Mouse (Mus musculus) hindbrain, embryonic 11.5 days (tissue): ENCODE measurements around the gene Hapln2. TPM values are rescaled to one million over a fixed set of nuclear protein-coding genes. Genes with fewer than 3 reads are reported as not detected.

Experiments
- ATAC-seq: fragments of 200-750 bp; cut with Nextera tagmentation; 2 replicates; pipeline ENCODE4 v1.8.0; 2017; ENCODE audit warnings: mild to moderate bottlenecking, moderate TSS enrichment, moderate library complexity; ENCODE audit not compliant: low FRiP score
- DNase-seq: peaks from one replicate; pipeline ENCODE4 v3.0.0-alpha.2; 2015; ENCODE audit warnings: low spot score
- H3K27ac ChIP-seq: fragments of 300-500 bp; sonication (generic); 2 replicates; pipeline ENCODE4 v1.5.1; 2014; ENCODE audit warnings: mild to moderate bottlenecking, low read depth, low read length
- H3K27me3 ChIP-seq: fragments of 300-500 bp; sonication (generic); 2 replicates; pipeline ENCODE4 v1.6.1; 2014; ENCODE audit warnings: mild to moderate bottlenecking, low read length, moderate library complexity, mixed read lengths; ENCODE audit not compliant: control insufficient read depth, insufficient read depth
- H3K36me3 ChIP-seq: fragments of 300-500 bp; sonication (generic); 2 replicates; pipeline ENCODE4 v1.6.1; 2014; ENCODE audit warnings: mild to moderate bottlenecking, low read length, moderate library complexity, mixed read lengths; ENCODE audit not compliant: control insufficient read depth, insufficient read depth
- H3K4me1 ChIP-seq: fragments of 300-500 bp; sonication (generic); replicated peaks from 2 replicates; pipeline ENCODE4 v1.6.1; 2014; ENCODE audit warnings: low read length, mixed read lengths; ENCODE audit not compliant: control insufficient read depth, insufficient read depth
- H3K4me2 ChIP-seq: fragments of 300-500 bp; sonication (generic); replicated peaks from 2 replicates; pipeline ENCODE4 v1.6.1; 2014; ENCODE audit warnings: mild to moderate bottlenecking, low read depth, low read length
- H3K4me3 ChIP-seq: fragments of 300-500 bp; sonication (generic); 2 replicates; pipeline ENCODE4 v1.5.1; 2014; ENCODE audit warnings: low read depth, low read length
- H3K9ac ChIP-seq: fragments of 300-500 bp; sonication (generic); 2 replicates; pipeline ENCODE4 v1.6.1; 2014; ENCODE audit warnings: low read depth, low read length
- H3K9me3 ChIP-seq: fragments of 300-500 bp; sonication (generic); 2 replicates; pipeline ENCODE4 v1.6.1; 2016; ENCODE audit warnings: low read length; ENCODE audit not compliant: control insufficient read depth
- WGBS: fragments of 180-500 bp; shearing (Covaris S2); extraction: QIAGEN DNeasy Blood & Tissue Kit; methylation state at CpG from one replicate; pipeline ENCODE4 v1.1.7; 2014; 5-methylcytosine and 5-hydroxymethylcytosine counted together
- polyA plus RNA-seq: library from polyadenylated mRNA; unstranded; fragments of >200 nt; fragmentation: Nextera tagmentation; extraction: Ambion mirVana; gene quantifications from 2 replicates; pipeline ENCODE4 v1.2.1, GENCODE M21; 2014

Gene Hapln2
- polyA plus RNA-seq: not detected in 2 replicates

- Histone ChIP-seq H3K4me3 (no peak within 1 kb of the TSS), H3K9me3 (no peaks in the 10 kb centered on the region), H3K27ac (no peak within 1 kb of the TSS), H3K27me3 (peaks cover 34% of the 10 kb centered on the region), H3K9ac (no peak within 1 kb of the TSS), H3K4me2 (no peak within 1 kb of the TSS), H3K4me1 (peaks cover 9% of the 10 kb centered on the region), H3K36me3 (no peaks in the 10 kb centered on the region)
- DNase-seq: peak; percentile 45
- ATAC-seq: no peak
- WGBS: 42% methylated on average over 5 of the region's 5 CpGs
These were observed at the start of gene Hapln2 for GRCm38 (mm10) chr3:88027434-88028186. Hapln2 (minus strand) TSS chr3:88027583.

DNA sequence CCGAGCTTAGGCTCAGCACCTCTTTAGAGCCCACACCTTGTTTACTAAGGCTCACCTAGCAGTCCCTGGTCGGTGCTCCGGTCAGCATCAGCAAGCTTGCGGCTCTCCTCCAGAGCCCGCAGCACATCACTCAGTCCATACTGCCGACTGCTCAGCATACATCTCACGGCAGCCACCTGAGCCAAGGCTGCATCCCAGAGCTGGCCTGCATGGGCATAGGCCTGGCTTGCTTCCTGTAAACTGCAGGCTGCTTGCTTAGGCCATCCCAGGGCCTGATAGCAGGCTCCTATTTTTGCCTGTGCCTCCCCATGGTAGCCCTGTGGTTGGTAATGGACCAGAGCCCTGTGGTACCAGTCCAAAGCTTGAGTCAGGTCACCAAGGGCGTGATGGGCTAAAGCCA, 47.4 kb upstream of the Hapln2 start:
- Histone ChIP-seq H3K4me3 (no peak overlapping the region), H3K9me3 (no peaks in the 10 kb centered on the region), H3K9ac (no peak overlapping the region), H3K27me3 (no peaks in the 10 kb centered on the region; the same call in 1 of the 2 replicates), H3K36me3 (no peaks in the 10 kb centered on the region), H3K4me1 (no peaks in the 10 kb centered on the region), H3K27ac (no peak overlapping the region), H3K4me2 (no peak overlapping the region)
- 79% methylated on average over 8 of the region's 8 CpGs for WGBS
- DNase-seq: no peak
- ATAC-seq: no peak

DNA sequence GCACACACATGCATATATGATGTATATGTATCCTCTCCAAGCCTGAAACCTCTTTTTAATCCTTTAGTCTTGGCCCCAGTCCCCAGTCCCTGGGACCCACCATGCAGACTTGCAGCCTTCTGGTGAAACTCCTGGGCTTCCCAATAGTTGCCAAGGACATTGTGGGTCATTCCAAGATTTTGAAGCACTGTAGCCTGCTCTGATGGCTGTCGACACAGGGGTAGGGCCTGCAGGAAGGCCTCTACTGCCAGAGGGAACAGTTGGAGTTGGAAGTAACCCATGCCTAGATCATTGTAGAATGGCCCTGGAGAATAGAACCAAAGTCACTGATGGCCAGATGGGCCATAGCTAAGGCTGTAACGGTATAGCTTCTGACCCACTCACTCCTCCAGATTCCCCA, 47.0 kb upstream of the Hapln2 start:
- Histone ChIP-seq H3K27ac (no peak overlapping the region), H3K9ac (no peak overlapping the region)
- DNase-seq: no peak

GRCm38 (mm10) chr3:88073631-88074030, 46.2 kb upstream of the Hapln2 start:
- Histone ChIP-seq H3K4me3 (no peak overlapping the region), H3K36me3 (no peaks in the 10 kb centered on the region), H3K9me3 (no peaks in the 10 kb centered on the region), H3K9ac (no peak overlapping the region), H3K4me2 (no peak overlapping the region), H3K4me1 (no peaks in the 10 kb centered on the region), H3K27ac (no peak overlapping the region), H3K27me3 (no peaks in the 10 kb centered on the region; the same call in 1 of the 2 replicates)
- 59% methylated on average over 2 of the region's 2 CpGs for WGBS
- ATAC-seq: no peak
- DNase-seq: no peak

More for the DNA sequence above, 47.0 kb upstream of the Hapln2 start:
- H3K27me3 ChIP-seq: no peaks in the 10 kb centered on the region; the same call in 1 of the 2 replicates
- no peak overlapping the region for H3K4me2 ChIP-seq
- WGBS: 72% methylated on average over 2 of the region's 2 CpGs
- no peaks in the 10 kb centered on the region for H3K36me3 ChIP-seq
- ATAC-seq: no peak
- no peak overlapping the region for H3K4me3 ChIP-seq
- H3K9me3 ChIP-seq: no peaks in the 10 kb centered on the region
- H3K4me1 ChIP-seq: no peaks in the 10 kb centered on the region

DNA sequence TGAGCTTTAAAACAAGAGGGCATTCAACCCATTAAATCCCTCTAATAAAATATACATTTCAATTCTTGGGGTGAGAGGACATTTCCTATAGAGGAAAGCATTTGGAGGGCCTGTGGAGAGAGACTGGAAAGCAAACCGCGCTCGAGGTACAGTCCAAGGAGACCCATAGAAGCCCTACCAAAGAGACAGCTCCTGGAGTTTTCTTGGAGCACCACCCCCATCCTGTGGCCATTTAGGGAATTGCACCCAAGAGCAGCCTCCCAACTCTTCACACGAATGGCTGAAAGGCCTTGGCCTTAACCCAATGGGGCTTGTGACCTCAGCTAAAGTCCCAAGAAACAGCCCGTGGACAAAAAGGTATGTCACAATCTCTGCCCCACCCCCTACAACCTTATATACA, 44.4 kb upstream of the Hapln2 start:
- Histone ChIP-seq H3K27ac (no peak overlapping the region), H3K36me3 (no peaks in the 10 kb centered on the region), H3K4me3 (no peak overlapping the region), H3K27me3 (no peaks in the 10 kb centered on the region; the same call in 1 of the 2 replicates), H3K9ac (no peak overlapping the region), H3K4me1 (no peaks in the 10 kb centered on the region), H3K9me3 (no peaks in the 10 kb centered on the region), H3K4me2 (no peak overlapping the region)
- DNase-seq (peak; percentile 94), ATAC-seq (peak; percentile 73)
- WGBS: 2% methylated on average over 5 of the region's 5 CpGs

GRCm38 (mm10) chr3:88068386-88068785, 41.0 kb upstream of the Hapln2 start:
- Histone ChIP-seq H3K9ac (no peak overlapping the region), H3K9me3 (no peaks in the 10 kb centered on the region), H3K4me1 (no peaks in the 10 kb centered on the region), H3K27me3 (no peaks in the 10 kb centered on the region; the same call in 1 of the 2 replicates), H3K4me3 (no peak overlapping the region), H3K36me3 (no peaks in the 10 kb centered on the region), H3K4me2 (no peak overlapping the region), H3K27ac (no peak overlapping the region)
- no peak for ATAC-seq
- WGBS: 73% methylated on average over 2 of the region's 2 CpGs
- DNase-seq: no peak

DNA sequence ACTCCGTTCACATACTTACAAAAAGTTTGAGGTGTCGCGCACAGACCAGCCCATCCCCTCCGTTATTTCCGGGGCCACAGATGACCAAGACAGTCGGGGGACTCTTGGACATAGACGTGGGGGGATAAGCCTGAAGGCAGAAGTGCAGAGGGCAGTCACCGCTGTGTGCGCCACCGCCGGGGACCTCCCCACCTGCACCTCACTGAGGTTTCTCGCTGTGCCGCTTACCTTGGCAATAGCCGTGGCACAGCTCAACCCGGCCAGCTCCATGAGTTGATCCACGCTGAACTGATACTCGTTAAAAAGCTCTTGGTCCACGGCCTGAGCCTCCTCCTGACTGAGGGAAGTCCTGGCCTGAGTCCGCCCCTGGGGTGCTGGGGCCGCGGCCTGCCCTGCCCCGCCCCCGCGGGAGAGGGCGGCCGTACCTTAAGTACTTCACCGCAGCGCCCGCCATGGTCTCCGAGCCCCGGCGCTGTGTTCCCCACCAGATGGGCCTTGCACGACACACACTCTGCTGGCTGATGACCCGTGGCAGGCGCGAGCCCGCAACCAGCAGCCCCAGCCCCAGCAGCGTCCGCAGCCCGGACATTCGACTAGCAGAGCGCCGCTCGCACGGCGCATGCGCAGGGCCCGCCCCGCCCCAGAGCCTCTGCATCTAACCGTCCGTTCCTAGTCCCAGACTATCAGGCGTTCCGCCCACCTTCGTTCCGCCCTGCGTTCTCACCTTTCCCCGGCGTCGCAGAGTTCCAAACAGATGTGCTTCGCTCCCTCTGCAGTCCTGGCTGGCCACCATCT, 30.7 kb upstream of the Hapln2 start, which contains the start of gene Naxe:
Naxe (minus strand) TSS at position 594 of the 795 bp plus-strand sequence.
- Histone ChIP-seq H3K4me2 (peak within 1 kb of the TSS; percentile 85), H3K36me3 (peaks cover 3% of the 10 kb centered on the region; the same call in 1 of the 2 replicates), H3K4me3 (peak within 1 kb of the TSS; percentile 87), H3K27ac (peak within 1 kb of the TSS; percentile 78), H3K27me3 (no peaks in the 10 kb centered on the region), H3K9ac (peak within 1 kb of the TSS; percentile 87), H3K9me3 (no peaks in the 10 kb centered on the region), H3K4me1 (0 out of 2 replicates have a peak, but pooled peaks cover 4% of the 10 kb centered on the region)
- peak; percentile 95 for DNase-seq
- WGBS: under 1% methylated on average over 59 of the region's 60 CpGs
- ATAC-seq: peak; percentile 94

DNA sequence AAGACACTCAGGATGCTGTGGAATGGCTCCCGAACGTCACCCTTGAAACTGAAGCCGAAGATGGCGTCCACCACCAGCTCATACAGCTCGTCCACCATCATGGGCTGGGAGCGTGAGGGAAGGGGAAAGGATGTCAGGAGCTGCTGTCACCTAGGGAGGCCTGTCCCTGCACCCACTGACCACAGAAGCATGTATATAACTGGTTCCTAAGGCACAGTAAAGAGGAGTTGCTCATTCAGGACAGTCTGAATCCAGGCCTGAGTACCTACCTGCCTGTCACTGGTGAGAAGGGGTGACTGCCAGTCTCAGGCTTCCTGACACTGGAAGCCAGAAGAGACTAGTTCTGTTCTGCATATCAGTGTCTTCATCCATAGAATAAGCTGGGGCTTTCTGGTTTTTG, 29.6 kb upstream of the Hapln2 start:
- H3K4me3 ChIP-seq: no peak overlapping the region
- no peaks in the 10 kb centered on the region for H3K9me3 ChIP-seq
- H3K27ac ChIP-seq: no peak overlapping the region
- DNase-seq (no peak), ATAC-seq (no peak)
- peaks cover 3% of the 10 kb centered on the region; the same call in 1 of the 2 replicates for H3K36me3 ChIP-seq
- 0 out of 2 replicates have a peak overlapping the region, but pooled peaks have one; percentile 4 for H3K9ac ChIP-seq
- H3K27me3 ChIP-seq: no peaks in the 10 kb centered on the region
- H3K4me1 ChIP-seq: 0 out of 2 replicates have a peak, but pooled peaks cover 4% of the 10 kb centered on the region
- WGBS: 88% methylated on average over 6 of the region's 6 CpGs
- H3K4me2 ChIP-seq: no peak overlapping the region
